Mouse (Mus musculus) layer of hippocampus, postnatal 14 days (tissue): Measurements from ENCODE around the gene Hspa14. TPM values are rescaled to one million over a fixed set of nuclear protein-coding genes. Genes with fewer than 3 reads are reported as not detected.

ENCODE experiments used
- DNase-seq, 2 experiments: peaks; one replicate each; pipeline ENCODE4 v3.0.0; 2021 to 2022; ENCODE audit warnings: low spot score in 2 of 2, mixed read lengths in 1 of 2
- long read RNA-seq, 2 experiments: library from polyadenylated mRNA; stranded (forward); transcript quantifications; one replicate each; pipeline ENCODE4 v2.0.0; 2021
- total RNA-seq, 2 experiments: library from RNA; stranded (reverse); gene quantifications; 2 replicates each; pipeline ENCODE4 v1.2.3; 2021

Gene Hspa14
- 10 to 100 TPM; 42.3 to 47.7 TPM for total RNA-seq
- long read RNA-seq, experiment 1, transcript Hspa14-201 (14 exons, 1,795 nt): major isoform, 41 of 48 reads
- long read RNA-seq, experiment 1, partial matches to known transcripts: 3 of 48 reads
- long read RNA-seq, experiment 1, other reads (novel, unspliced or antisense): 4 of 48 reads
- long read RNA-seq, experiment 2, transcript Hspa14-201 (14 exons, 1,795 nt): major isoform, 46 of 66 reads
- long read RNA-seq, experiment 2, partial matches to known transcripts: 9 of 66 reads
- long read RNA-seq, experiment 2, other reads (novel, unspliced or antisense): 10 of 66 reads

GRCm38 (mm10) chr2:3512552-3513454 is at the start of gene Hspa14, which contains the start of the genes Gm45902 and Cdnf:
TSS of gene Hspa14 (minus strand) at chr2:3512814.
TSS of gene Gm45902 (minus strand) at chr2:3512790.
TSS of gene Cdnf (plus strand) at chr2:3513030.
- DNase-seq: peak; percentile 94 to 98

DNA sequence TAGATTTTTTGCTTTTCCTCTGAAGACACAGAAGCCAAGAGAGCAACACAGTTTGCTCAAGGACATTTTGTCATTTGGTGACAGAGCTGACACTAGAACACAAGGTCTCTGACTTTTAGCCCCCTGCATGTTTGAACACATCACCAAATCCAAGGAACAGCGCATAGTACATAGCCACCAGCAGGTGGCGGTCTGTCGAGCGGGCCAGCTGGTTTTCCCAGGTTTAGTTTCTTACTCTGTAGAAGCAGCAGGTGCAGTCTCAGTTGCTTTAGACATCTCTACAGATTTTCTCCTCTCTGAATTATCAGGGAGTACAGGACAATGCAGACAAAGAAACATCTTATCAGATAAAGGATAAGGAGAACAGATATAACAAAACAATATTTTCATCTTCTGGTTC is 34.0 kb upstream of the Hspa14 start:
- DNase-seq: peak; percentile 31 to 65

- no peak for DNase-seq
Measured at GRCm38 (mm10) chr2:3546055-3546454, 33.4 kb upstream of the Hspa14 start.

DNA sequence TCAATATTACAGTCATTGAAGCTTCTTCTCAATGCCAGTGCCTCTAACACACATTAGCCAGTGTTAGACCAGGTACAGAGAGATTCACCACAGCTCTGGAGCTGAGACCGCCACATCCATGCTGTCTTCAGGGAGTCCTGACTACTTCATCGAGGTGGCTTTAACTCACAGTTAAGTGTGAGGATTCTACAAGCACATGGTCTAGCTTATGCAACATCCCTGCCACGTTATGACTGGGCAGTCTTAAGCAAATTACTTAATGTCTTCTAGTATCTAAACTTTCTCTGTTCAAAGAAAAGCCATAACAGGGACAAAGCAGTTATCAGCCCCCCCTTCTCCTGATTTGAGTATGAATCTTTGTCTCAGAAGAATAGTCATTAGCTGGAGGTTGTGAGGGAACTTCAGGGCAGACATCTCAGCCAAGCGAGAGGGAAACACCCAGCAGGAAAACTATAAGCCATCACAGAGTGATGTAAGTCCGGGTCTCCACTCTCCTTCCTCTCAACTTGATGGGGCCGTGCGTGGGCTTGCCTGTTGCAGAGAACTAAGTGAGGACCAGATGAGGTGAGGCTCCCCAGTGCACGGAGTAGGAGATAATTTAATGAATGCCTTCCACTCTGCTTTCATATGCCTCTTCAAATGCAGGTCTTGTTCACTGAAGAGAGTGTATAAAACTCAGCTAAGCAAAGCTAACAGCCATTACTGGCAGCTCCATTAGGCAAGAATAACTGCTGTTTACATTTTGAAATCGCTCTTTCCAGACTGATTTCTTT is 28.9 kb upstream of the Hspa14 start:
- DNase-seq: no peak

GRCm38 (mm10) chr2:3526288-3526687 is 13.7 kb upstream of the Hspa14 start:
- no peak for DNase-seq

DNA sequence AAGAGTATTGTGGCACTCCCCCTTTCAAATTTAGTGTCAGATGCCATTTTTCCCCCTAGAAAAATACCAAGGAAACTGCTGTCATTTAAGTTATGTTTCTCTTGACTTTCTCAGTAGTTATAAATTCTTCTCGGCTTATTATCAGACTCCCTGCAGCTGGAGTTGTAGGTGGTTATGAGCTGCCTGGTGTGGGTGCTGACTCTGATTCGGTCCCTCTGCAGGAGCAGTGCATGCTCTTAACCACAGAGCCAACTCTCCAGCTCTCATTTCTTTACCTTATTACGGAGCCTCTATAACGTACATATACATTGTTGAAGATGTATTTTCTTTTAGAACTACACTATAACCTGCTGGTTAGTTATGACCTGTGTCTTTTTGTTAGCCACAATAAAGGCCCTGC is 9.9 kb upstream of the Hspa14 start:
- DNase-seq: no peak

- DNase-seq: peak in 1 of 2 experiments; percentile 19
Measured at GRCm38 (mm10) chr2:3512076-3512475, 538 bp downstream of the Hspa14 start.

- no peak for DNase-seq
Measured at GRCm38 (mm10) chr2:3500886-3501285, 11.7 kb downstream of the Hspa14 start.

DNA sequence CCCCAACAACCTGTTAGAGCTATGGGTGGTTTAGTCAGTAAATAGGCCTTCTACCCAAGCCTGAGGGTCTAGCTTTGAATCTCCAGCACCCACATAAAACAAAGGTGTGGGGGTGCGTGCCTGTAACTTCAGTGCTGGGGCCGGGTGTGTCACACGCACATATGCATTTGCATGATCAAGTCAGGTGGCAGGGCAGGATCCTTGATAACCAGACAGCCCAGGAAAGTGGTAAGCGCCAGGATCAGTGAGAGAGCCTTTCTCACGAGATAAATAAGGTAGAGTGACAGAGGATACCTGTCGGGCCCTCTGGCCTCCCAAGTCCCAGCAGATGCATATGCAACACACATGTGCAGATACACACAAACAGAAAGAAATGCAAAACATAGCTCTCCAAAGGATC is 13.1 kb downstream of the Hspa14 start:
- DNase-seq: no peak

GRCm38 (mm10) chr2:3493833-3494409 is 18.7 kb downstream of the Hspa14 start:
- no peak for DNase-seq

DNA sequence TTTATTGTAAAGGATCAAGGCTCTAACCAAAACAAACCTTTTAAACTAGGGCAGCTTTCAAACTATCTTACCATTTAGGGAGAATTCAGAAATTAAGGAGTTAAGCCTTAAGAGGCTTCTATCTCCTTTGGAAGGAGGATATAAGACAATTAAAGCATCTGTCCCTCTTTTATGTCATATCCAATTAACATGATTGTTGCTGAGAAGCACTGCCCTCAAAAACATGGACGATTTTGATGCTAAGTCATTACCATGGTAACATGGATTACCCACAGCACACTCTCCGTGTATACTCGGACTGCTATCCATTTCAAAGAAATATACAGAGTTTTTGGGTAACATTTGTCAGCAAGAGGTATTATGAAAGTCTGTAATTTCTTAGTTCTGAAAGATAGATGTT is 22.8 kb downstream of the Hspa14 start:
- DNase-seq: no peak

- DNase-seq: no peak
Measured at GRCm38 (mm10) chr2:3480239-3480638, 32.4 kb downstream of the Hspa14 start.

GRCm38 (mm10) chr2:3475746-3476251 is 36.8 kb downstream of the Hspa14 start:
- DNase-seq: no peak

DNA sequence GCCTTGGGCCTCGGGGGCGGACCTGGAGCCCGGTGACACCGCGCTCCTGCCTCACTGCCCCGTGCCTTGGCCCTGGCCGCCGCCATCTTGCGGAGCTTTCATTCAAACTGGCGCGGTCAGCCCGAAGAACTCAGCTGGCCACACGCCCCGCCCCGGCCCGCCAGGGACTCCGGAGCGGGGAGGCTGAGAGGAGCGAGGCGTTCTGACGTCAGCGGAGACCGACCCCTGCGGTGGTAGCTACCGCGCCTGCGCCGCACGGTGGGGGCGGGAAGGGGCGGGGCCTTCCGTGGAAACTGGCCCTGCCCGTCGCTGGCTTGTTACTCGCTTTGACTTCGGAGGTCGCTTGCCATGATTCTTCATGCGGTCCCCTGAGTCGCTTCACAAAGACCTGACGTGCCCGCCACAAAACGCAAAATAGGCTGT is 37.7 kb downstream of the Hspa14 start, which contains the start of gene Suv39h2:
Gene Suv39h2, minus strand, starts transcription at position 171 of the 423 bp plus-strand sequence.
- DNase-seq: peak; percentile 95 to 97

DNA sequence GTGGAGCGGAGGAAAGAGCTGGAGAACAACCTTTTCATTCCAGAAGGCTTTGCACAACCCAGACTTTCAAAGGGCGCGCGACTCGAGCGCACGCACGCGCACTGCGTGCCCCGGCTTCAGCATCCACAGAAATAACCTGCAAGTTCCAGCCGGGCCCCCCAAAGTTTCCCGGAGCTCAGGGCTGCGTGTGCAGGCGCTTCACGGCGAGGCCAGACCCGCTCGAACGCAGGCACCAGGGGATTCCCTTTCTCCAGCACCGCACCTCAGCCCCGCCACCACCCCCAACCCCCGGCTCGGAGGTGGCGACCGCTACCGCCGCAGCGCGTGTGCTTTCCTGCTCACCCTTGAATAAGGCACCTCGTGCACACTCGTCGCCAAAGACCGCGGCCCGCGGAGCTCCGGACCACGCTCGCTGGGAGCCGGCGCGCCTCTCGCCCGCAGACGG is 38.2 kb downstream of the Hspa14 start:
- peak; percentile 60 to 62 for DNase-seq

DNA sequence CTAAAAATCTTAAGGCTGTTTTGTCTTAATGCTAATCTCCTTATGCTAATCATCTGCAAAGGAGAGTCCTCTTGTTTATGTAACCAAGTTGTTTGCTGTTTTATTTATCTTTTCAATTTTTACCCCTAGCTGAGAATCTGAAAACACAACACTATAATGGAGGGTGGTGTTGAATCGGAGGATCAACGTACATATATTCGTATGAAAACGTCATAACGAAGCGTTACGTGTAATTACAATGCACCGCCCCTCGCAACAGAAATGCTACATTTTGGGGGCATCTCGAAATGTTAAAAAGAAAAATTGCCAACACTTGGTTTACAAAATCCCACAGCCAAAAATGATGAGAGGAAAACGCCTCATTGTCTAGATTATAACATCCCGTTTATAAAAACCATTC is 38.7 kb downstream of the Hspa14 start:
- DNase-seq: no peak

GRCm38 (mm10) chr2:3456590-3456989 is 56.0 kb downstream of the Hspa14 start:
- no peak for DNase-seq

- no peak for DNase-seq
Measured at GRCm38 (mm10) chr2:3453096-3453495, 59.5 kb downstream of the Hspa14 start.

DNA sequence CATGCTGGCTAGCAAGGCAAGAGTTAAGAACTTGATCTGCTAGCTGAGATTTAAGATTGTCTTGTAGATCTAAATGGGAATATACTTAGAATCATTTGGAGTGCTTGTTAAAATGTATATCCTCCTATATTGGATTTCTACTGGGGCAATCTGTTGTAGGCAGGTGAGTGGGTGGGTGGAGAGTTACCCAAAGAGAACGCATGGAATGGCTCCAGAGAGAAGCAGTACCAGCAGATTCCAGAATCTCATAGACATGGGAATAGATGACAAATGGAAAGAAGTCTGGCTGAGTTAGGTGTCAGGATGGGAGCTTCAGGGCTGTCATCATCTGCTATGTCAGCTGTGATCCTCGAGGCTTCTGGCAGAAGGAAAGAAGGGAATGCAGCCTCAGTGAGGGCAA is 63.2 kb downstream of the Hspa14 start:
- DNase-seq: peak in 1 of 2 experiments; percentile 49

DNA sequence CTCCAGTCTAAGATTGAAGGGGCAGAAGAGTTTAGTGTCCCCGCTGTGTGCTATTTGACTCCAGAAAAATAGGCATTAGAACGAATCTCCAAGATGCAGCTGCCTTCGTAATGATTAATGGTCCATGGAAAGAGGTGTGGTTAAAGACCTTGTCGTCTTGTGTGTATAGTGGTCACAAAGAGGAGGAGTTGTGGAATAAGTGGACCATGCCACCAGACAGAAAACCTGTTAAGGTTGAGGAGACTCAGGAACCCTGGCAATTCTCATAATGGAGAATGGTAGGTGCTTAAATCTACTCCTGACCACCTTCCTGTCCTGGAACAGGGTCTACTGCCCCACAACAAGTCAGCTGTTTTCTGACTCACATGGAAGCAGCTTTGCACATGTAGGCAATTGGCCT is 66.6 kb downstream of the Hspa14 start:
- DNase-seq: no peak

- DNase-seq: no peak
Measured at GRCm38 (mm10) chr2:3444206-3444605, 68.4 kb downstream of the Hspa14 start.
